ENCODE assay signal across 10 mouse cellular contexts in the genomic region with DNA sequence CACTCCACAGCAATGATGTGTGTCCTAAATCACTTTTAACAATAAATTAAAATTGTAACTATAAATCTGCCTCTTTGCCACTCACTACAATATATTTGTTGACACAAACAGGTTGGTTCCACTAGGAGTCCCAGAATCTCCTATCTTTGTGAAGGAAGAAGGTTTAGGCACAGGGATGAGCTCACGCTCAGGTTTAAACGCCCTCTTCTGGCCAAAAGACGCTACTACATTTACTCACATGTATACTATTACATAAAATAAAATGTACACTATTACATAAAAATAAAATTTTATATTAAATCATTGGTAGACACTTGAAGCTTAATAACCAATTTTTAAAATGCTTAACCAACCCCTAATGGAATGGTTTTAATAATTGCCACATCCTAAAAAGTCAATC.
A peak's percentile ranks its signal among the peaks of the same experiment; 100 is the strongest.
DNase-seq lines count a peak whose midpoint lies in the region; ATAC-seq and TF ChIP-seq lines count a peak whose summit lies in the region.
"Had no signal": no experiment of that assay in that cellular context is flagged by ENCODE, and none has a peak within 500 bp of the region (broad histone marks: within the 10 kb centered on the region; RNA-seq: fewer than 3 reads in every experiment).

No protein-coding gene starts in this region.

- H3K9ac ChIP-seq in midbrain, embryonic 13.5 days (replicated peaks), result no peak overlapping the region
- H3K9ac ChIP-seq: neural tube, embryonic 12.5 days had no signal

- peak; percentile 67 for TF ChIP-seq CTCF in left cerebral cortex, adult 2 months (IDR thresholded peaks at IDR 0.05)

- intact Hi-C loops in left cerebral cortex, adult 2 months (cut with DNase I), result no loop called here

- no peaks in the 10 kb centered on the region for H3K9me3 ChIP-seq in midbrain, embryonic 13.5 days
- H3K9me3 ChIP-seq: neural tube, embryonic 12.5 days had no signal

- WGBS in midbrain, embryonic 13.5 days, result 6% methylated on average over 3 of the region's 3 CpGs

- peak; percentile 12 for DNase-seq in cerebellum, adult 9-10 months
- no peak for DNase-seq in cerebellum, adult 11-12 months
- DNase-seq in left cerebral cortex, adult 2 months (ENCODE audit: extremely low spot score in 1 of 2, low spot score in 2 of 2), result no peak
- no peak for DNase-seq in left cerebral cortex, adult 9 months (ENCODE audit: low spot score in 2 of 2)
- peak; percentile 77 for DNase-seq in R1 (ENCODE audit: low read depth, low spot score)
- no peak for DNase-seq in right cerebral cortex, postnatal 25 days

- H3K4me2 ChIP-seq in midbrain, embryonic 13.5 days (replicated peaks), result no peak overlapping the region
- H3K4me2 ChIP-seq: neural tube, embryonic 12.5 days had no signal

- no peak overlapping the region for H3K27ac ChIP-seq in left cerebral cortex, adult 2 months
- no peak overlapping the region for H3K27ac ChIP-seq in midbrain, embryonic 13.5 days
- H3K27ac ChIP-seq: neural tube, embryonic 12.5 days had no signal

- H3K36me3 ChIP-seq in midbrain, embryonic 13.5 days, result no peaks in the 10 kb centered on the region
- H3K36me3 ChIP-seq: neural tube, embryonic 12.5 days had no signal

- peak; percentile 58; the same call in 1 of the 2 replicates for ATAC-seq in megakaryocyte progenitor cell, adult 5-6 weeks (replicated peaks; ENCODE audit: poor library complexity)
- no peak for ATAC-seq in midbrain, embryonic 13.5 days

- H3K27me3 ChIP-seq in midbrain, embryonic 13.5 days, result no peaks in the 10 kb centered on the region
- H3K27me3 ChIP-seq: neural tube, embryonic 12.5 days had no signal

- no peaks in the 10 kb centered on the region for H3K4me1 ChIP-seq in midbrain, embryonic 13.5 days (replicated peaks)
- H3K4me1 ChIP-seq: neural tube, embryonic 12.5 days had no signal

- H3K4me3 ChIP-seq in left cerebral cortex, adult 2 months, result no peak overlapping the region
- H3K4me3 ChIP-seq in midbrain, embryonic 13.5 days (replicated peaks), result no peak overlapping the region
- H3K4me3 ChIP-seq: erythroblast, embryonic 14.5 days; neural tube, embryonic 12.5 days had no signal

Comparison
In these comparisons a context has a peak if more than half of its experiments do, and no peak if none do; other contexts are left out.
1. DNase-seq: peak in cerebellum, adult 9-10 months (single experiment) and R1 (single experiment); none in cerebellum, adult 11-12 months (single experiment), left cerebral cortex, adult 2 months (0 of 2), left cerebral cortex, adult 9 months (0 of 2) and right cerebral cortex, postnatal 25 days (single experiment).